Mouse (Mus musculus): ENCODE data around the gene Gpbar1.
"Not testable (repeated sequence)": the region's sequence is repeated elsewhere in the genome, so short reads cannot be mapped to it uniquely, and the experiment has no call there.

Gpbar1 gene

DNA sequence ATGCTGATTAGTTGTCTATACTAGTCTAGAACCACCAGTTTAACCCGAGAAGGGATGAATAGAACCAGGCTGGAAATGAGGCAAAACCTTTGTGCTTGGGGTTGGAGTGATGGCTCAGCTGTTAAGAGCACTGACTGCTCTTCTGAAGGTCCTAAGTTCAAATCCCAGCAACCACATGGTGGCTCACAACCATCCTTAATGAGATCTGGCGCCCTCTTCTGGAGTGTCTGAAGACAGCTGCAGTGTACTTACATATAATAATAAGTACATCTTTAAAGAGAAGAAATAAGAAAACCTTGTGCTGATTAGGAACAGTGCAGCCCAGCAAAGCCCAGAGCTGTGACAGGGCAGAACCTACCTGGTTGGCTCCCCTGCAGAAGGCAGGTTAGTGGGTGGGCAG is 48.6 kb downstream of the Gpbar1 start:
- DNase-seq (ENCODE audit: low spot score): not testable (repeated sequence)

All from urinary bladder, postnatal 25 days (tissue).